Mouse (Mus musculus): ENCODE results near the gene Ipo8. TPM values are rescaled to one million over a fixed set of nuclear protein-coding genes. Genes with fewer than 3 reads are reported as not detected.

The Ipo8 gene
- total RNA-seq (2012; rRNA removed): 35.8 and 38.4 TPM in 2 replicates

DNA sequence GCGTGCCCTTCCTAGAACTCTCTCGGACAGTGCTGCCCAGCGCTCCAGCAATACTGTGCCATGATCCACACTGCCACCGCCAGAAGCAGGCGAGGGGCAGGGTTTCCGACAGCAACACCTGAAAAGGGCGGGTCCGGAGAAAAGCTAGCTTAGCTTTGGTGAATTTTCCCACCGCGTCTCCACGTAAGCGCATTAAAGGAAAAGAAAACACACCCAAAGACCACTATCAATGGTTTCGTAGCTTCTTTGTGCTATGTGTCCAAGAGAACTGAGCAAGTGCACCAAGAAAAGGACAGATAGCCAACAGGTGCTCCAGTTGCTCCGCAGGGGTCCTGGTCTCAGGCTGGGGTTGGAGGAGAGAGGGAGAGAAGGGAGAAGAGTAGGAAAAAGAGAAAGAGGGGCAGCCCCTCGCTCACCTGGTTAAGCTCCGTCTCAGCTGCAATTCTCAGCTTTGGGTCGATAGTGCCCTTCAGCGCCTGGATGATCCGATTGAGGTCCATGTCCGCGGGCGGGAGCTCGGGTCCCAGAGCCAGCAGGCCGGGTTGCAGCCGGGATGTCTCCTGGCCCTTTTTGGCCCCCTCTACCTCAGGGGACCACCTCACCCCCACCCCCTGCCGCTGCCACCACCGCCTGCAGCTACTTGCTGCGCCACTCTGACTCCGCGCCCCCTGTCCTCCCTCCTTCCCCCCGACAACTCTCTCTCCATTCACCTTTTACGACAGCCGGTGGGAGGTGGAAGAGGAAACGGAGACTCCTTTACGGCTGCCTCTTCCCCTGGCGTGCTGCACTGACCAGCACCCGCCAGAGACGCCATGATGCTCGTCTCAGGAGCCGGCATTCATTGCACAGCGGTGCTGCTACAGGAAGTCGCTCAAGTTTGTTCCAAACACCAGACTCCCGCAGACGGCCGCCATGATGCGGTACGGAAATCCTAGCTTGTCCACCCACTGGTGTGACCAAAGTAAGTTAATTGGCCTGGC is at the start of gene Ipo8:
Gene Ipo8 (minus strand): TSS at position 720 of the 980 bp plus-strand sequence.
- Histone ChIP-seq H3K9ac (ENCODE audit: insufficient read depth, low read depth, low read length, poor library complexity, severe bottlenecking) (peak within 1 kb of the TSS; percentile 85), H3K9me3 (ENCODE audit: control insufficient read depth, insufficient read depth, low read depth, low read length) (no peaks in the 10 kb centered on the region), H3K36me3 (ENCODE audit: control insufficient read depth, insufficient read depth, low read length, poor library complexity, severe bottlenecking) (no peaks in the 10 kb centered on the region), H3K4me1 (ENCODE audit: control insufficient read depth in 2 of 2, insufficient read depth in 2 of 2, low read length in 2 of 2, poor library complexity in 1 of 2) (0 out of 4 replicates have a peak, but pooled peaks cover 1 to 2% of the 10 kb centered on the region in 2 experiments), H3K27ac (ENCODE audit: insufficient read depth, low read depth, low read length, poor library complexity, severe bottlenecking) (peak within 1 kb of the TSS; percentile 59), H3K4me3 (ENCODE audit: insufficient read depth in 1 of 2, low read depth in 1 of 2, low read length in 2 of 2, poor library complexity in 1 of 2, severe bottlenecking in 1 of 2) (peak within 1 kb of the TSS; percentile 80 to 90)
- TF ChIP-seq MAFK (IDR thresholded peaks at IDR 0.05; ENCODE audit: insufficient read depth, low read depth, low read length) (no peak), ZC3H11A (IDR thresholded peaks at IDR 0.05; ENCODE audit: borderline replicate concordance, low read depth, low read length) (no peak), HCFC1 (IDR thresholded peaks at IDR 0.05; ENCODE audit: borderline replicate concordance, insufficient read depth, low read length) (peak; percentile 79; the same call in 1 of the 2 replicates)
- DNase-seq (ENCODE audit: low read depth, low spot score): peak; percentile 88
- in situ Hi-C loops (cut with MboI; ENCODE audit: low sequenced_read_pairs in 2 of 2, unreplicated experiment in 2 of 2): no loop called here

DNA sequence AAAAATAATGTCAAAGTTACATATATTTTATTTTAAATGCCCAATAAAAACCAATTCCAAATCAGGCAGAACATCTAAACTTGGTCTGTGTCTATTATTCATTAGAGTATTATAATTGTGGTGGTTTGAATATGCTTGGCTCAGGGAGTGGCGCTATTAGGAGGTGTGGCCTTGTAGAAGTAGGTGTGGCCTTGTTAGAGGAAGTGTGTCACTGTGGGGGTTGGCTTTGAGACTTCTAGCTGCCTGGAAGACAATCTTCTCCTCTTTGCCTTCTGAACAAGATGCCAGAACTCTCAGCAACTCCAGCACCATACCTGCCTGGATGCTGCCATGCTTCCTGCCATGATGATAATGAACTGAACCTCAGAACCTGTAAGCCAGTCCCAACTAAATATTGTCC is 42.6 kb upstream of the Ipo8 start:
- no peak overlapping the region for H3K4me3 ChIP-seq (ENCODE audit: insufficient read depth in 1 of 2, low read depth in 1 of 2, low read length in 2 of 2, poor library complexity in 1 of 2, severe bottlenecking in 1 of 2)
- no peak overlapping the region for H3K9ac ChIP-seq (ENCODE audit: insufficient read depth, low read depth, low read length, poor library complexity, severe bottlenecking)
- in situ Hi-C loops (cut with MboI; ENCODE audit: low sequenced_read_pairs in 2 of 2, unreplicated experiment in 2 of 2): no loop called here
- TF ChIP-seq HCFC1 (IDR thresholded peaks at IDR 0.05; ENCODE audit: borderline replicate concordance, insufficient read depth, low read length) (no peak), ZNF384 (IDR thresholded peaks at IDR 0.05; ENCODE audit: low read depth, low read length) (no peak), ZC3H11A (IDR thresholded peaks at IDR 0.05; ENCODE audit: borderline replicate concordance, low read depth, low read length) (no peak), MAFK (IDR thresholded peaks at IDR 0.05; ENCODE audit: insufficient read depth, low read depth, low read length) (no peak), CHD2 (IDR thresholded peaks at IDR 0.05; ENCODE audit: low read depth, low read length) (no peak)
- H3K9me3 ChIP-seq (ENCODE audit: control insufficient read depth, insufficient read depth, low read depth, low read length): no peaks in the 10 kb centered on the region
- H3K4me1 ChIP-seq (ENCODE audit: control insufficient read depth in 2 of 2, insufficient read depth in 2 of 2, low read length in 2 of 2, poor library complexity in 1 of 2): no peaks in the 10 kb centered on the region
- no peak overlapping the region for H3K27ac ChIP-seq (ENCODE audit: insufficient read depth, low read depth, low read length, poor library complexity, severe bottlenecking)
- no peak for DNase-seq (ENCODE audit: low read depth, low spot score)
- H3K36me3 ChIP-seq (ENCODE audit: control insufficient read depth, insufficient read depth, low read length, poor library complexity, severe bottlenecking): peaks cover 3% of the 10 kb centered on the region

DNA sequence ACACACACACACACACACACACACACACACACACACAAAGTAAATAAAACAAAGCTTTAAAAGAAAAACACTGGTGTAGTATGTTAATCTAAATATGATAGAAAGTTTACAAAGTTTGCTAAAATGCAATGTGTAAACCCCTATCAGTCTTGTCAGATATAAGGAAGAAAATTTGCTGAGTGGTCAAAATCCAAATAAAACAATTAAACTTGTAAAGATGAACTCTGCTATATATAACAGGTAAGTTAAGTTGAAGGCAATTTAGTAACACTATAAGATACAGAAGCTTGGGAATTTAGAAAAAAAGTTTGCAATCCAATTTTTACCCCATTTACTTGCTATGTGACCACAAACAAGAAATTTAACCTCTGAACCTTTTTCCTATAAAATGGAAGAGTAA is 14.4 kb upstream of the Ipo8 start:
- in situ Hi-C loops (cut with MboI; ENCODE audit: low sequenced_read_pairs in 2 of 2, unreplicated experiment in 2 of 2): no loop called here
- TF ChIP-seq HCFC1 (IDR thresholded peaks at IDR 0.05; ENCODE audit: borderline replicate concordance, insufficient read depth, low read length) (no peak), MAFK (IDR thresholded peaks at IDR 0.05; ENCODE audit: insufficient read depth, low read depth, low read length) (peak; percentile 68), ZNF384 (IDR thresholded peaks at IDR 0.05; ENCODE audit: low read depth, low read length) (no peak)
- no peak for DNase-seq (ENCODE audit: low read depth, low spot score)
- no peak overlapping the region for H3K27ac ChIP-seq (ENCODE audit: insufficient read depth, low read depth, low read length, poor library complexity, severe bottlenecking)
- no peak overlapping the region for H3K9ac ChIP-seq (ENCODE audit: insufficient read depth, low read depth, low read length, poor library complexity, severe bottlenecking)
- no peak overlapping the region for H3K4me3 ChIP-seq (ENCODE audit: insufficient read depth in 1 of 2, low read depth in 1 of 2, low read length in 2 of 2, poor library complexity in 1 of 2, severe bottlenecking in 1 of 2)
- peaks cover 4% of the 10 kb centered on the region; the same call in 1 of the 2 replicates for H3K36me3 ChIP-seq (ENCODE audit: control insufficient read depth, insufficient read depth, low read length, poor library complexity, severe bottlenecking)
- H3K4me1 ChIP-seq (ENCODE audit: control insufficient read depth in 2 of 2, insufficient read depth in 2 of 2, low read length in 2 of 2, poor library complexity in 1 of 2): no peaks in the 10 kb centered on the region
- H3K9me3 ChIP-seq (ENCODE audit: control insufficient read depth, insufficient read depth, low read depth, low read length): no peaks in the 10 kb centered on the region

DNA sequence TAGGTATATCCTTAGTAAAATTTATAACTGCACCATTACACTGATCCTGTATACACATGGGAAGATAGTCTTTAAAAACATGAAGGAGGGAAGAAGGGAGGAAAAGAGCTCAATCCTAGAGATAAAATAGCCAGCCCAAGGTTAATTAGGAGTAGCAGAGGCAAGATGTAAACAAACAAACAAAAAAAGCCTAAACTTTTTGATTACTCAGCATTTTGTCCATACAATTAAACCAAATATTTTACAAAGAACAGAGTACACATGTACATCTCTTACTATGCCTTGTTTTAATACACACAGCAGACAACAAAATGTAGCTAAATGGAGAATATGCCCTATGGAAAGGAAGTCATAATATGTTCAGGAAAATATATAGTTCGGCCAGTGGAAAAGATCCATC is 10.5 kb upstream of the Ipo8 start:
- no peak overlapping the region for H3K27ac ChIP-seq (ENCODE audit: insufficient read depth, low read depth, low read length, poor library complexity, severe bottlenecking)
- H3K9me3 ChIP-seq (ENCODE audit: control insufficient read depth, insufficient read depth, low read depth, low read length): no peaks in the 10 kb centered on the region
- H3K9ac ChIP-seq (ENCODE audit: insufficient read depth, low read depth, low read length, poor library complexity, severe bottlenecking): no peak overlapping the region
- in situ Hi-C loops (cut with MboI; ENCODE audit: low sequenced_read_pairs in 2 of 2, unreplicated experiment in 2 of 2): no loop called here
- TF ChIP-seq ZNF384 (IDR thresholded peaks at IDR 0.05; ENCODE audit: low read depth, low read length): no peak
- peak; percentile 92 for TF ChIP-seq MAFK (IDR thresholded peaks at IDR 0.05; ENCODE audit: insufficient read depth, low read depth, low read length)
- H3K4me1 ChIP-seq (ENCODE audit: control insufficient read depth in 2 of 2, insufficient read depth in 2 of 2, low read length in 2 of 2, poor library complexity in 1 of 2): no peaks in the 10 kb centered on the region
- DNase-seq (ENCODE audit: low read depth, low spot score): no peak
- H3K4me3 ChIP-seq (ENCODE audit: insufficient read depth in 1 of 2, low read depth in 1 of 2, low read length in 2 of 2, poor library complexity in 1 of 2, severe bottlenecking in 1 of 2): no peak overlapping the region
- H3K36me3 ChIP-seq (ENCODE audit: control insufficient read depth, insufficient read depth, low read length, poor library complexity, severe bottlenecking): peaks cover 2% of the 10 kb centered on the region; the same call in 1 of the 2 replicates
